Mouse (Mus musculus): Measurements from ENCODE around the gene Tmem255b.

Gene Tmem255b

DNA sequence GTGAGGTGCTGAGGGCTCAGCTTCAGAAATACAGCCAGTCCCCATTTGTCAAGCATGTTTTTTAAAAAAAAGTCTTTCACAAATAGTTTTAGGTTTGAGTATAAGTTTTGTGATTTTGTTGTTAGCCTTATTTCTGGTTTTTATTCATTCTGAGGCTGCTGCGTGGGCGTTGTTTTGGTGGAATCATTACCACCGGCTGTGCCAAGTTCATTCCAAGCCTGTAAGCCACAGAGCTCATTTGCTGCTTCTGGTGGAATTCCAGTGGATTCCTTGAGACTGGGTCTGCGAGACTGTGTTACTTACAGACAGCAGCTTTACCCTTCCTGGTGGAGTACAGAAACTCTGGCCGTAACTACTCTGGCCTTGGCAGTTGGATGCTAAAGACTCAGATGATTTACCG is 11.5 kb downstream of the Tmem255b start:
- DNase-seq (ENCODE audit: low read depth, low spot score): no peak

DNA sequence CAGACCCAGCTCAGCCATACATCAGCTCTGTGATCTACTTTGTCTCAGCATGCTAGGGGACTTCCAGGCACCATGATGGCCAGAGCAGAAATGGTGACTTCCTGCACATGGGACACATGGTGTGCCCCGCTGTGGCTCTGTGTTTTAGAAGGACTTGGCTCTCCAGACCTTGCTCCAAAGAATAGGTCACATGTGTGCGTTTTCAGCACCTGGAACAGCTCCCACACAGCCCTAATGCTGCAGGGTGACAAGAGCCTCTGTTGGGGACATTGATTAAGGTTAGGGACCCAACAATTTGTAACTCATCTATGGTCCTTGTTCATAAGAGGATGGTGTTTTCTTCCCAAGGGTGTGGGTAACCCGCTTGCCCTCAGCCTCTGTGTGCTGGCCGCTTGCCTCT is 13.2 kb downstream of the Tmem255b start:
- DNase-seq (ENCODE audit: low read depth, low spot score): peak; percentile 74

DNA sequence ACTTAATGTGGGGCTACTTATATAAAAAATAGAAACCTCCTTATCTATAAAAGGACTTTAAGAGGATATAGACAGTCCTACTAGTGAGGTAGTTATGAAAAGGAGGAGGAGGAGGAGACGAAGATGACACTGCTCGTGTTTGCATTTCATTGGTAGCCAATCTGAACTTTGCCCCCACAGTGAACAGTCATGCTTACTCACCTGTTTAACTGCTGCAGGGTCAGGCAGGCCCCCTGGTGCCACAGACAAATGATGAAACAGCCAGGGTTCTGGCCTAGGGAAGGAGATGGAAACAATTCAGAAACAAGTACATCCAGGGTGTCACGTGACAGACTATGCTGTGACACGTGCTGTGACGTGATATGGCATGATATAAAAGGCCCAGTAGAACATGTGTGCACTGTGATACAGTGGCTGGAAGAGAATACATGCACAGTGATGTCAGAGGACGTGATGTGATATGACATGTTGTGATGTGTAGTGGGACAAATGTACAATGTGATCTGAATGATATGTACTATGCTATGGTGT is 16.8 kb downstream of the Tmem255b start:
- DNase-seq (ENCODE audit: low read depth, low spot score): no peak

DNA sequence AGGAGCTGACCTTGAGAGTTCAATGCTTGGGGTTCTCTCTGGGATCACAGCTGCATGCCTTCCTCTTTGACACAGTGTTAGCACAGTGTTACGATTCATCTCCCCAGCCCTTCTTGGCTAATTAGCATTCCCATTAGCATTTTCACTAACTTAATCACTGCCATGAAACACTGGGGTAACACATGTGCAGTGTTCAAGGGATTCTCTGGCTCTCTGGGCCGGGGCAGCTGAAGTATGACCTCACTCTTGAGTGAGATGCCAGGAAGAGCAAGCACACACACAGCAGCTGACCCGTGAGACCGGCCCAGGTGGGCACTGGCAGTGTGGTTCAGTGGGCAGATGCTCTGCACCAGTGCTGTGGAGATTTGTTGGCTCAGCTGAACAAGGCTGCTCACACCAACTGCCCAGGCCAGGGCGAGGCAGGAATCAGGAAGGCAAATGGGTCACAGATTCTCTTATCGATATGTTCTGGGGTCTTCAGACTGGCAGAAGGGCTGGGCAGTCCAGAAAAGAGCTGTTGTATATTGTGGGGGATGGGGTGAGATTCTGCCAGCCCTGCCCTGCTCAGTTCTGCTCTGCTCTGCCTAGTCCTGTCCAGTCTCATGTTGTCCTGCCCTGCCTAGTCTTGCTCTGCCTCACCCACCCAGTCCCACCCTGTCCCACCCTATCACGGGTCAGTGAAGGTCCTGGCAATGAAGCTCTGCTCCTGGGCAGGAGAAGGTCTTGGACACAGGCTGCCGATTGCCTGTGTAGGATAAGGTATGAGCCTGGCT is 19.5 kb downstream of the Tmem255b start:
- no peak for DNase-seq (ENCODE audit: low read depth, low spot score)

DNA sequence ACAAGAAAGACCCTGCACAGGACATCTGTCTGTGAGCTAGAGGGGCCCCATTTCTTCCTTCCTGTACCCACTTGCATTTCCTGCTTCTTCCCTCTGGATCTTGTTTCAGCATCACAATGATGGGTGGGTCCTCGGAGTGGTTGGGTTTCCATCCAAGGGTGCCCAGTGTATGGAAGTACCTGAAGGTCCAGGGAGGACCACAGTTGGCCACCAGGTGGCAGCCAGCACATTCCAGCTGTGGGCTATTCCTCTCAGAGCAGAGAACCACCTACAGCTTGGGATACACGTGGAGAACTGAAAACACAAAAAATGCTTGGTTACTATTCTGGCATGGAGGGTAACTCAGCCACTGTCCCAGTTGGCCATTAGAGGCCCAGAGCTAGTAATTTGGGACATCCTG is 20.3 kb downstream of the Tmem255b start:
- peak; percentile 74 for DNase-seq (ENCODE audit: low read depth, low spot score)

DNA sequence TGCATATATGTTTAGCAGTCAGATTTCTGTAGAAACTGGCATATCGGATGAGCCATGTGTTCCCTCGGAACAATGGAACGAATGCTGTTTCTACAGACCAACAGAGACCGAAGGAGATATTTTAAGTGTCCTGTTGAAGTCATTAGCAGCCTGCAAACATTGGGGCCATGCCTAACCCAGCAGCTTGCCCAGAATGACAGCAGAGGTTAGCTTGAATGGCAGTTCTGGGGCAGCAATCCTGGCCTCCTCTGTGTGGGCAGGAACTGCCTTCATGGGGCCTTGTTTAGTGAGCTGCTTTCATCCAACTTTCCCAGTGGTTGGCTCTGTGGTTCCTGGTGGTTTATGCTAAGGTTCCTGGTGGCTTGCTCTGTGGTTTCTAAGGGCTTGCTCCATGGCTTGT is 24.4 kb downstream of the Tmem255b start:
- DNase-seq (ENCODE audit: low read depth, low spot score): no peak

DNA sequence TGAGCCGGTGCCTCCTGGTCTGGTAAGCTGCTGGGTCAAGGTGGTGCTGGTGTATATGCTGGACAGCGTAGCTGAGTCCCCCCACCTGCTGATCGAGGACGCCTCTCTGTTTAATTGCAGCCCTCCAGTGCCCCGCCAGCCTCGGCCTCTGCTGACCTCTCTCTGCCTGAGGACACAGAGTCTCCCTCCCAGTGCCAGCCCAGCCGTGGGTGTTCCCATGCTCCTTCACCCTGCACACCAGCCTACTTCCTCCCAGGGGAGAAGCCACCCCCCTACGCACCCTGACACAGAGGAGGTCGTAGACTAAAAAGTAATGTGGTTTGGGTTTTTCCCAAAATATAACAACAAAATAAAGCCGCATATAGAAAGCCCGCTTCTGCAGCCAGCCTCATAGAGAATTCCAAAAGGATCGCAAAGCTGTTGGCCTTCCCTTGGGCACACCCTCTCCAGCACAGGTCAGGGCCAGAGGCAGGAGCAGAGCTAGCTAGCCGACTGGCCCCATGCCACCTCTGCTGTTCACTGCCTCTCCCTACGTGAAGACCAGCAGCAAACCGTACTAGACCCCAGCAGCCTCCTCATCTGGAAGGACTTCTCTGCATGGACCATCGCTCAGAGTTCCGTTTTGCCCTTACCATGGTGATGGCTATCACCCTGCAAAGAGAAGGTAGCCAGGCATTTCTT is 26.2 kb downstream of the Tmem255b start:
- no peak for DNase-seq (ENCODE audit: low read depth, low spot score)

DNA sequence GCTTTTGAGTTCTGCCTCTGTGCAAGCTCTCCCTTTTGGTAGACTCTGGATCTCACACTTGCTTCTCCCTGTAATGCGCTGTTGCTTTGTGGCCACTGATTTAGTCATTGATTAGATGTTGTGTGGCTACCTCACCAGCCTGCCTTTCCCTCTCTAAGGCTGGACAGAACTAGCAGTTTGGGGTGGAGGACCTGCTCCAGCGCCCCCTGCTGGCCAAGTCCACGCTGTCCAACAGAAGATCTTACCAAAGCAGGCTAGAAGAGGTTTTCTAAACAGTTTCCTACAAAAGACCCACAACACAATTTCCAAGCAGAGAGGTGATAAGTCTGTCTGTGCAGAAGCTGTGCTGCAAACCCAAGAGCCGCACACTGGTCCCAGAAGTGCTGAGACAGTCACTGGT is 26.9 kb downstream of the Tmem255b start:
- peak; percentile 68 for DNase-seq (ENCODE audit: low read depth, low spot score)

DNA sequence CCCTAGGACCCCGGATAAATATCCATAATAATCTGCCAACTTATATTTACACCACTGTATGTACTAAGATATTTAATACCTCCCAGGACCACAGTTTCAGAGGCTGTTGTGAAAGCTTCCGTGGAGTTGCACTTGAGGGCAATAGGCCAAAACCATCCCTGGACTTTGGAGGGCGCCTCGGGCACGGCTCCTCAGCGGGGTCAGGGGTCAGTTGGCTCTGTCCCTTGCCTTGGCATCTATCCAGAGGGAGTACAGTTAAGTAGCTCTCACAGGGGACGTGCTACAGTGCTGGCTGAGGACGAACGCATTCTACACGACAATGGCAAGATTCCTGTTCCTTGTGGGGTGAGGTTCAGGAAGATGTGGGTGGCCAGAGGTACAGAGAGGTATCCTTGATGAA is 27.4 kb downstream of the Tmem255b start:
- no peak for DNase-seq (ENCODE audit: low read depth, low spot score)

DNA sequence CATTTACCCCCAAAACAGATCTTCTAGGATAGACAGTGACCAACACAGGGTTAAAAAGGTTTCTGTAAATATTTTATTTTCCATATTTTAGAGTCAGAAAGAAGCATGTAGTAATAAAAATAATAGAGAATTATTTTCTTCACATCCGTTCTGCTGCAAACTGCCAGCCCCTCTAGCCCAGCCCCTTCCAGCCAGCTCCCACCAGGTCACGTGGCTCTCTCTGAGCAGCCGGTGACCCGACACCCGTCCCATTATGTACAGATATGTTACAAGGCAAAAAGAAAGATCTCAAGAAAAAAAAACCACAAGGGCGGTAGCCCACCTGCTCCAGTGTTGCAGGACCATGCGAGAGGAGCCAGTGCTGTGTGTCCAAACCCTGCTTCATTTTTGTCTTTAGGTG is 30.3 kb downstream of the Tmem255b start:
- DNase-seq (ENCODE audit: low read depth, low spot score): no peak

DNA sequence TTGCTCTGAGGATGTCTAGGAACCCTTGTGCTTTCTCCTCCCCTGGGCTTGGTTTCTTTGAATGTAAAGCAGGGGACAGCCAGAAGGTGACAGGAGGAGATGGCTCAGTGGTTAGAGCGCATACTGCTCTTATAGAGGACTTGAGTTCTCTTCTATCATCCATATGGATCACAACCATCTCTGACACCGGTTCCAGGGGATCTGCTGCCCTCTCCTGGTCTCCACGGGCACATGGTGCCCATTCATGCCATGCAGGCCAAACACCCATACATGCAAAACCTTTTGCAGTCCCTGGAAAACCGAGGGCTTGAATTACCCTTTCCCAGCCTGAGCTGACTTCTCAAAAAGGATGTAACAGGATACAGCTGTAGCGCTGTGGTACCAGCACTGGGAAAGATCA is 32.0 kb downstream of the Tmem255b start:
- no peak for DNase-seq (ENCODE audit: low read depth, low spot score)

DNA sequence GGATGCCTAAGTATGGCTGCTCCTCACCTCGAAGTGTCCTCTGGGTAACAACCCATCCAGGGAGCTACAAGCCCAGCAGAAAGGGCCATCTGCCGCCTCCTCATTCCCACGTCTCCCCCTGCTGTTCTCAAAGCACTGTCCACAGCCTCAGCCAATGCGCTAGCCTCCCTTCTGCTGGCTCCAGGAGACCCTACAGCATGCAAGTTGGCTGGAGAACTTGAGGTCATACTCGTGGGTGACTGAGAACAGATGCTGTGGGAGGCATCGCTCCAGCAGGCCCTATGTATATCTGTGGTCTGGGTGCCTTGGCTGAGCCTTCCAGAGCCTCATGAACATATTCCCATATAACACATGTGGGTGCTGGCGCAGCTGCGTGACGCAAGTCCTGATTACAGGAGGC is 33.7 kb downstream of the Tmem255b start:
- DNase-seq (ENCODE audit: low read depth, low spot score): no peak

DNA sequence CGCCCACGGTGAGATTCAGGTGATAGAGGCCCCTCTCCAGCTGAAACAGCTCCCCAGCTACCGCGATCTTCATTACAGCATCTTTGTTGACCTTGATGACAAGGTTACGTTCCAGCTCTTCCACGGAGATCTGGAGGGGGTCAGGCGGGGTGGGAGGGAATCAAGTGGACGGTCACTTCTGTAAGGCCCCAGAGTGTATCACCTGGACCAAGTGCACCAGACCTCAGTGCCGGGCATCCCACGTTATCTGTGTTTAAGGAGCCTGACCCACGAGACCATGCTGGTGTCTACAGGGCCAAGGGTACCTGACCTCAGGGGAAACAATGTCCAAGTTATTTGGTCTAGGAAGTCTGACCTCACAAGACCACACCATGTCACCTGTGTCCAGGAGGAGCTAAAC is 36.5 kb downstream of the Tmem255b start:
- DNase-seq (ENCODE audit: low read depth, low spot score): no peak

DNA sequence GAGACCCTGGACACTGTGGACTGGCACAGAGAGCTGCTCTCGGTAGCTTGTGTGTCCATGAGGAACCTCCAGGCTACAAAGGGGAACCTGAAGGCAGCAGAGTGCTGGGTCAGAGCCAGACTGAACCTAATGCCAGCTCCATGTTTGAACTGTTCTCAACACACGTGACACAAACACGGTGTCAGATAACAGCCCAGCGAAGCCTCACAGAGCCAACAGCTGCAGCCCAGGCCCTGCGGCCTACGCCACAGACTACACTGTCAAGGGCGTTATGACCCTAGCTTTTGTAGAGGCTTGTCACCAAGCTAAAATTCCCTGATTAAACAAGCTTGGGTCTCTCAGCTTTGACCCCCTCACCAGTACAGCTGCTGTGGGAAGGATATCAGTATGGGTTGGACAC is 37.3 kb downstream of the Tmem255b start:
- DNase-seq (ENCODE audit: low read depth, low spot score): no peak

DNA sequence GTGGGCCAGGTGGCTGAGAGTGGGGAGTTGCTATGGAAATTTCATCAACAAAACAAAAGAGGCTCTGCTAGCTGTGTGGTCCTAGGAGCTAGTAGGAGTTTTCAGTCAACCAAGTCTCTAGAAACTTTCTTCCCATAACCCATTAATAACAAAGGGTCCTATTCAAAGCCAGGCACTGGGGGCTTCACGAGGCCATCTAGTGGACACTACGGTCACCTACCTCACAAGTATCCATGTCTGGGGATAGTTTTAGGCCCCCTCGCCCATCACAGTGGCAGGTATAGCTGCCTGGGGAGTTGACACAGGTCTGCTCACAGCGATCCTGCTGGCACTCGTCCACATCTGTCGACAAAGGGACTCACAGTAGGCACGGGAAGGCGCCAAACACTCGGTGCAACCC is 40.9 kb downstream of the Tmem255b start:
- DNase-seq (ENCODE audit: low read depth, low spot score): no peak

DNA sequence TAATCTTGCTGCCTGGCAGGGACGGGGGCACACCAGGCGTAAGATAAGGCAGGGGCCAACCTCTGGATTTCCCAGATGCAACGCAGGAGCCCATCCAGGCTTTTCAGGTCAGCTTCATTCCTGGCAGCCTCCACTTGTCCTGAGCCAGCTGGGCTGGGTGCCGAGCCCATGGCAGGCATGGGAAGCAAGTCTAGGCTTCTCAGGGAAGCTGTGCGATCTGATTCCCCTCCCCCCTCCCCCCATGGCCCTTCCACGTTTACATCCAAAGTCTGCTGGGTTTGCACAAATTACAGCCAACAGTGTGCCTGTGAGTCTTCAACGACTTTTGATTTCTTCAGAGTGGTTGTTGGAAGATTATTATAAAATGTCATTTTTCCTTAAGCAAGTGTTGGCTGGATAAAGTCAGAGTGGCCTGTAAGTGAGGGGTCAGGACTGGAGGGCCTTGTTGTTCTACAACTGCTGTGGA is 46.1 kb downstream of the Tmem255b start:
- DNase-seq (ENCODE audit: low read depth, low spot score): no peak

DNA sequence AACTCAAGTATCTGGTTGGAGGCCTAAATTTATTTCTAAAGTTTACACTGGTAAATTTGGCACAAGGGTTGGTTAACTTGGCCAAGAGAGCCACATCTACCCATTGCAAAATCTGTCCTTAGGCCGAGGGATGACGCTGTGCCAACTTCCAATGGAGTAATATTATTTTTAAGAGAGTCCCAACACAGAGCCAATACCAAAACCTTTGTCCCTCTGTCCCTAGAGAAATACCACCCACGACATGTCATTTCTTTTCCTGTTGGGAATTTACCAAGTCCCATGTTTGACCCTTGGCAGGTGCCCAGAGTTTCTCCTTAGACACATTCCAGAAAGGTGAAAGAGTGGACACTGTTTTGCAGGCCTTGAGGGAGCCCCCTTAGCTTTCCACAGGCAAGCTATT is 46.6 kb downstream of the Tmem255b start:
- no peak for DNase-seq (ENCODE audit: low read depth, low spot score)

DNA sequence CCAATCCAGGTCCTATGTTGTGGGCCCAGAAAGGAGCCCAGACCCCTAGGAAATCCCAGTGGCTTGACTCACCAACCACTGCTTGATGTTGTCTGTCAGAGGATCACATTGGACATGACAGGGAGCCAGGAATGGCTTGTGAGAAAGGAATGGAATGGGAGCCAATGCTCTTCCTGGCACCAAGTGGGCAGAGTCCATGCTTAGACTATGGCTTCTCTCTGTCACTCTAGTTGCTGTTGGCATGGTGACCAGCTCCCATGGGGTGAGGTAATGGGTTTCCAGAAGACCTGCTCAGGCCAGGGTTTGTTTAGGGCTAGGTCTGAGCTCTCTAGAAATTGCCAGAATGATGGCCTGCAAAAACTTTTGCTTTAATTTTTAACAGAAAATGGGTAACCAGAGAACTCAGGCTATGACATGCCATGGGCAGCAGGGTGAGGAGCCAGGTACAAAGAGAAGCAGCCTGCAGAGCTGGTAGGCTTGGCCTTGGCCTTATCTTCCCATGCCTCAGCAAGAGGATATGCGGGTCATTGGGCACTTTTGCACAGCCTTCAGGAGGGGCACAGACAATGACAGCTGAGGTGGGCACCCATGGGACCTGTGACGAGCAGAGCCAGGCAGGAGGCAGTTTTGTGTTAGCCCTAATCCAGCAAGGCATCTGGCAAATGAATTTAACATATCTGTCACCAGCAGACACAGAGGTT is 47.3 kb downstream of the Tmem255b start:
- no peak for DNase-seq (ENCODE audit: low read depth, low spot score)

DNA sequence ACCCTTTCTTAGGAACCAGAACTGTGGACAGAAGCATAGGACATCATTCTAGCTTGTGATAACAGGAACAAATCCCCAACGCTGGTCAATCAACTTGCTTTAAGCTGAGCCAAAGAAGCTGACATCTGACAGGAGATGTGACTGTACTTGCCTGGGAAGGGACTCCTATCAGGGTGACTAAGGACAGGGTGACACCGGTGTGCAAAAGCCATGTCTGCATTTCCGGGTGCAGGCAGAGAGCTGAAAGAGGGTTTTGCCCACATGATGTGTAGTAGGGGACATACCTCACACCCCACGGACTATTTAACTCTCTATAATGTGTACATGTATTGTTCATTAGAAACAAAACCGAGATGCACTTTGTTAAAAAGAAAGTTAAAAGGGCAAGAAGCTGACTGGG is 48.2 kb downstream of the Tmem255b start:
- no peak for DNase-seq (ENCODE audit: low read depth, low spot score)

DNA sequence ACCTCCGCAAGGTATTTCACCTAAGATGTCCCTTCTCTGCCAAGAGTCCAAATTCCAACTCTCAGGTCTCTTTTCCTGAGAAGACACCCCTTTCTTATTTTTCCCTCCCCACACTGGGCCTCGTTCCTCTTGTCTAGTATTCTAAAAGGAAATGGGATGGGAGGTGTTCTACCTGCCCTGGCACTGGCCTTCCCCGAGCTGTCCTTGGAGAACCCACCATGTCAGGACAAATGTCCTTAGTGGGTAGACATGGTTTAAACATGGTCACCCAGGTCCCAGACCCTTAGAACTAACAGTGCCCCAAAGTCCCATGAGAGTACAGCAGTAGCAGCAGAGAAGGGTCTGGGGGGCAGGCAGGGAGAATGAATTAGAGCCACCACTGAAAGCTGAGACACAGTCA is 54.4 kb downstream of the Tmem255b start:
- DNase-seq (ENCODE audit: low read depth, low spot score): no peak

DNA sequence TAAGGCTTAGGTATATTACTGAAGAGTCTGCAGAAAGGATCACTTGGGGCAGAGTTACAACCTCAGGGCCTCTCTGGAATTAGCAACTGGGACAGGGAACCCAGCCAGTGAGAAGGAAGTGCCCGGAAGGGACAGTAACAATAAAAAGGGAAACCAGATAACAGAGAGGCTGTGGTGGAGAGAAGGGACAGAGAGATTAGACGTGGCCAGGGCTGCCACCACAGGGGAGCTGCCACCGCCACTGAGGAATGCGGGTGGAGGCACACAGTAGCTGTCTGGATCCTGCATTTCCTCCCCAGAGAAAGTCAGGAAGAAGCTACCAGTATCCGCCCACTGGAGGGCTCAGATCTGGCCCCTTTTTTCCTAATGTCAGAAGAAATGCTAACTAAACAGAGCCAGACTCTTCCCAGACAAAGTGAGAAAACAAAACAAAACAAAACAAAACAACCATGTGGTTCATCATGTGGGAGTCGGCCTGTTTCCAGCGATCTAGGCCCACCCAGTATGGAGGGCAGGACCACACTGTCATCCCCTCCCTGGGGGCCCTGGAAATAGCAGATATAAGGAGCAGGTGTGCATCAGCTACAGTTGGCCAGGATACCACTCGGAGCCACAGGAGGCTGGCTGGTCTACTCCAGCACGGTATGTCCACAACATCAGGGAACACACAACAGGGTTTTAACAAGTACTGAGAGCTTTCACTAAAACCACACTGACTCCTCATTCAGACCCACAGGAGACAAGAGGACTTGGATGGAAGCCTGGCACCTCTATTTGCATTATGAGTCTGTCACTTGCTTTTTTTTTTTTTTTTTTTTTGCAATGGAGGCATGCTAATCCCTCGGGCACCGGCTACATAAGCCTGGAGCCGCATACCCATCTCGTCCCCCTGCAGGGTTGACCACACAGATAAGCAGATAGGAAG is 55.3 kb downstream of the Tmem255b start:
- peak; percentile 66 for DNase-seq (ENCODE audit: low read depth, low spot score)
